Mouse (Mus musculus) Patski (cell line): ENCODE results near the gene Bsn. TPM values are rescaled to one million over a fixed set of nuclear protein-coding genes. Genes with fewer than 3 reads are reported as not detected.

Source experiments
- ATAC-seq: fragments of 100-300 bp; one replicate; pipeline ENCODE4 v1.8.0; 2021
- CTCF ChIA-PET: fragments of 350-600 bp; sonication (Branson Sonifier 250); formaldehyde crosslinking; loops from one replicate; lab custom pipeline; 2022; ENCODE audit warnings: inconsistent platforms; lab: Charles Lee
- POLR2A ChIA-PET: fragments of 350-600 bp; sonication (Branson Sonifier 250); formaldehyde crosslinking; loops from one replicate; lab custom pipeline; 2022; ENCODE audit warnings: antibody characterized with exemption, inconsistent platforms; lab: Charles Lee
- DNase-seq: peaks from one replicate; pipeline ENCODE4 v3.0.0-alpha.2; 2011; ENCODE audit warnings: low read depth, low spot score
- H3K27me3 ChIP-seq: fragments of 371-371 bp; one replicate; pipeline ENCODE4 v1.5.1; 2021
- CTCF ChIP-seq: fragments of 100-300 bp; IDR thresholded peaks from one replicate; pipeline ENCODE4 v1.5.1; 2021
- in situ Hi-C: fragments of 300-500 bp; cut with MboI; formaldehyde crosslinking; loops from 3 replicates; pipeline ENCODE4 v1.11.1; 2018; ENCODE audit warnings: low pct_unique_long_range_greater_than_20kb, mixed read lengths
- polyA plus RNA-seq: library from polyadenylated mRNA; unstranded; gene quantifications from one replicate; pipeline ENCODE4 v1.2.3, GENCODE M21; 2021

Gene Bsn
- polyA plus RNA-seq, 1 experiment from 2014 or later = 0.08 TPM

- TF ChIP-seq CTCF = no peak
- H3K27me3 ChIP-seq = peaks cover 57% of the 10 kb centered on the region
- CTCF ChIA-PET = interaction anchor here (0.8 kb wide), 1 partner anchor 78 kb away, joined by 3 read pairs; no protein-coding TSS in a partner anchor
- POLR2A ChIA-PET = no interaction called here
- DNase-seq (no peak), ATAC-seq (no peak)
- in situ Hi-C loops = no loop called here
These were observed 78.5 kb downstream of the Bsn start for GRCm38 (mm10) chr9:108111593-108112121.

DNA sequence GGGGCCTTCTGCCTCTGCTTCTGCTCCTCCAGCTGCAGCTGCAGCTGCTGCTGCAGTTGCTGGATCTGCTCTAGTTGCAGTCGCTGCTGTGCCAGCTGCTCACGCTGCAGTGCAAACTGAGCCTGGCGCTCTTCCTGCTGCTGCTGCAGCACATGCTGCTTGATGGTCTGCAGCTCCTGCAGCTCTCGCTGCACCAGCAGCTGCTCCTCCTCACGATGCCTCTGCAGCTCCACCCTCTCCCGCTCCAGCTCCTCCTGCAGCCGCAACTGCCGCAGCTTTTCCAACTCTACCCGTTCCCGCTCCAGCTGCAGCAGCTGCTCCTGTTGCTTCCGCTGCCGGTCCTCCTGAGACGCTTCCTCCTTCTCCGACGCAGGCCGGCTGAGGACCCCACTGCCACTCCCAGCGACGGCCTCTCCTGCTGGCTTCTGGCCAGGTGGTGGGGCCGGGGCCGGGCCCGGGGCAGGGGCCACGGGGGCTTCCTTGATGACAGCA, 79.0 kb downstream of the Bsn start:
- peaks cover 60% of the 10 kb centered on the region for H3K27me3 ChIP-seq
- in situ Hi-C loops = no loop called here
- ATAC-seq (no peak), DNase-seq (no peak)
- POLR2A ChIA-PET = no interaction called here
- no peak for TF ChIP-seq CTCF
- CTCF ChIA-PET = no interaction called here

- in situ Hi-C loops = no loop called here
These were observed 80.0 kb downstream of the Bsn start for GRCm38 (mm10) chr9:108110160-108110559.

DNA sequence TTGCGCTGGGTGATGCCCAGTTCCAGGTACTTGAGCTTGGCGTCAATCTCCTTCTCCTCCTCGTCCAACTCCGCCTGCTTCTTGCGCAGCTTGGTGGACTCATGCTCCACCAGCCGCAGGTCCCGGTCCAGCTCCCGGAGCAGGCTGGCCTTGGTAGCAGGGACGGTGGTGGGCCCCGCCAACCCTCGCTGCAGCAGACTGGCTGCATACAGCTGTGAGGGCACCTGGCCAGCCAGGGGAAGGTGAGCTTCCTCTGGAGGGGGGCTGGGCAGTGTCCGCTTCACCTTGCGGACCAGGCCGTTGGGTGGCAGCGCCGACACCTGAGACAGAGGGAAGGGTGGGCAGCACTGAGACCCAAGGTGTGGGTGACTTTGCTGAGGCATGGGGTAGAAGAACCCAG, 82.3 kb downstream of the Bsn start:
- ChIA-PET POLR2A (interaction anchor here (0.6 kb wide), 1 partner anchor 115 kb away, joined by 3 read pairs; no protein-coding TSS in a partner anchor), CTCF (interaction anchor here (1.5 kb wide), 1 partner anchor 181 kb away, joined by 3 read pairs; no protein-coding TSS in a partner anchor)
- H3K27me3 ChIP-seq = peaks cover 51% of the 10 kb centered on the region
- DNase-seq = no peak
- no peak for ATAC-seq
- in situ Hi-C loops = no loop called here
- no peak for TF ChIP-seq CTCF

More at GRCm38 (mm10) chr9:108110160-108110559, 80.0 kb downstream of the Bsn start:
- ATAC-seq = no peak
- ChIA-PET POLR2A (no interaction called here), CTCF (no interaction called here)
- DNase-seq = no peak
- H3K27me3 ChIP-seq = peaks cover 53% of the 10 kb centered on the region
- no peak for TF ChIP-seq CTCF

- CTCF ChIA-PET = no interaction called here
- POLR2A ChIA-PET = no interaction called here
- H3K27me3 ChIP-seq = peaks cover 36% of the 10 kb centered on the region
- in situ Hi-C loops = no loop called here
- DNase-seq (no peak), ATAC-seq (no peak)
- no peak for TF ChIP-seq CTCF
These were observed 84.1 kb downstream of the Bsn start for GRCm38 (mm10) chr9:108106090-108106489.

- ChIA-PET POLR2A (no interaction called here), CTCF (interaction anchor here (0.6 kb wide), 1 partner anchor 10 kb away, joined by 3 read pairs; no protein-coding TSS in a partner anchor)
- in situ Hi-C loops = no loop called here
- no peak for TF ChIP-seq CTCF
- DNase-seq = no peak
- H3K27me3 ChIP-seq = peaks cover 36% of the 10 kb centered on the region
- no peak for ATAC-seq
These were observed 84.7 kb downstream of the Bsn start for GRCm38 (mm10) chr9:108105549-108105863.

DNA sequence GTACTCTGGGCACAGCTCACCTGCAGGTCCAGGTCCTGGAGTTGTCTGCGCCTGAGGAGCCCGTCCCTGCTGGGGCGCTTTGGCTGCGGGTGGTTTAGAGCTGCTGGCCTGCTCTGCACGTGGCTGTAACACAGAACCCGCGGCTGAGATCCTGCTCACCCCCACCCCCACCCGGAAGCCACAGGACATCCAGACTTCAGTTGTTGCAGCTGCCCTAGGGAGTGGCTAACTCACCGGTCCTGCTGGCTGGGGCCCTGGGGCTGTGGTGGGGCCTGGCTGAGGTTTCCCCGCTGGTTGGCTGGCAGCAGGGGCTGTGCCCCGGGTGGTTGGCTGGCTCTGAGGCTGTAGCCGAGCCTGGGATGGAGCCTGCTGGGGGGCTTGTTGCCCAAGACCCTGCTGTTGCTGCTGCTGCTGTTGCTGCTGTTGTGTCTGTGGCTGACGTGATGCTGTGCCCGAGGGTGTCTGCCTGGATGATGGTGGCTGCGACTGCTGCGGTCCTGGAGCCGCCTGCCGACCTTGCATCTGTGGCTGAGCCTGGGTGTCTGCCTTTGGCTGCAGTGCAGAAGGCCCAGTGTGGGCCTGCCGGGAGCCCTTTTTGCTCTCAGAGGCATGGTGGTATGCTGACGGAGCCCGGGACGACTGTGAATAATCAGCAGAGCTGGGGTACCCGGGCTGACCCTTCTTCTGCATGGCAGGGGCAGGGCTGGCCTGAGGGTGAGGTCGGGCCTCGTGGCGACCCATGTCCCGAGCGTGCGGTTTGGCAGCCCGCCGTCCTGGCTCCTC, 85.2 kb downstream of the Bsn start:
- in situ Hi-C loops = no loop called here
- ATAC-seq (no peak), DNase-seq (no peak)
- CTCF ChIA-PET = interaction anchor here (0.6 kb wide), 1 partner anchor 9 kb away, joined by 3 read pairs; no protein-coding TSS in a partner anchor
- POLR2A ChIA-PET = interaction anchor here (0.6 kb wide), 1 partner anchor 156 kb away, joined by 4 read pairs; no protein-coding TSS in a partner anchor
- TF ChIP-seq CTCF = no peak
- peaks cover 30% of the 10 kb centered on the region for H3K27me3 ChIP-seq

DNA sequence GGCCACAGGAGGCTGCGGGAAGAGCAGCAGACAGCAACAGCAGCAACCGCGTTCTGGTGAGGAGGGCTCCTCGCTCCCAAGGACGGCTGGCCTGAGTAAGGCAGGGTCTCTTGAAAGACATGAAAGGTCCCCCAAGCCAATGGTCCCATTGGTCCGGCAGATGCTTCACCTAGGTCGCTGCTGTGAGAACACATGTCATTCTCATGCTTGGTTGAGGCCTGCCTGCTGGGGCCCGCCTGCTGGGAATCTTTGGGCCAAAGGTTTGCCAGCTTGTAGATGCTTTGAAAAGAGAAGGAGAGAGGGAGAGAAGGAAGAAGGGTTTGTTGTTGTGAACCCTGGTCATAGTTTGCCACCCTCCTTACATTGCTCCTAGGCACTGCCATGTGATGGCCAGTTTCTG, 90.6 kb downstream of the Bsn start:
- in situ Hi-C loops = loop anchor here (5.0 kb wide), 2 partner anchors 103 to 188 kb away; no protein-coding TSS in a partner anchor
- no peak for TF ChIP-seq CTCF
- DNase-seq (no peak), ATAC-seq (no peak)
- H3K27me3 ChIP-seq = peaks cover 11% of the 10 kb centered on the region
- ChIA-PET POLR2A (no interaction called here), CTCF (no interaction called here)

DNA sequence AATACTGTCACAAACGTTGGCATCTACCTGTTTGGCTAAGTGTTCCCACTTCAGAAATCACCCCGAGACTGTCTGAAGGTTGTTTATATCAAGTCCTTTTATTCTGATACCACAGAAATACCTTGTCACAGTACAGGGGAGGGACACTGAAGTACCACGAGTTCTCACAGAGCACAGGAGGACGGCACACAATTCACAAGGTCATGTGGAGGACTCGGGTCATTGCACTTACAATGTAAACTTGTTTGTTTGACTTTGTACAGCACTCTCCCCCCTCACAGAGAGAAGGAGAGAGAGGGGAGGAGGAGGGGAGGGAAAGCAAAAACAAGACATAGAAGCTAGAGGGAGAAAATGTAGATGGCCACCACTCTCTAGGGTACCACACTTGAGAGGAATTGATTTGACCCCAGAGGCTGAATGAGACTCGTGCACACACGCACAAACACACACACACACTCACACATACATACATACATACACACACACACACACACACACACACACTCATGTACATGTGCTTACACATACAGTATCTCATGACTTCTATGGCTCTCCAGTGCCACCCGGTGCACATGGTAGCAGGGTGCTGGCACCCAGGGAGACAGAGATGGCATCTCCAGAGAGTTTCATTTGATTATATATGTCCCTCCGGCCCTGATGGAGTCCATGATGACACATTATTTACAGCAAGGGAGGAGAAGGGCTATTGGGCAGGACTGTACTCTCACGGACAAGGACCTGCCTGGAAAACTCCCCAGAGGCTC, 94.1 kb downstream of the Bsn start:
- ChIA-PET POLR2A (interaction anchor here (0.6 to 0.9 kb wide), 3 partner anchors 32 to 188 kb away, joined by 4 to 6 read pairs (median 5); no protein-coding TSS in a partner anchor), CTCF (interaction anchor here (1.0 to 2.0 kb wide), 9 partner anchors 9 to 246 kb away, joined by 3 to 20 read pairs (median 4); no protein-coding TSS in a partner anchor)
- in situ Hi-C loops = loop anchor here (5.0 kb wide), 2 partner anchors 106 to 191 kb away; no protein-coding TSS in a partner anchor
- TF ChIP-seq CTCF = no peak
- DNase-seq (no peak), ATAC-seq (no peak)
- H3K27me3 ChIP-seq = peaks cover 6% of the 10 kb centered on the region

- ChIA-PET CTCF (interaction anchor here (1.0 to 2.0 kb wide), 9 partner anchors 10 to 247 kb away, joined by 3 to 20 read pairs (median 4); no protein-coding TSS in a partner anchor), POLR2A (interaction anchor here (0.6 to 0.9 kb wide), 3 partner anchors 32 to 189 kb away, joined by 4 to 6 read pairs (median 5); no protein-coding TSS in a partner anchor)
- H3K27me3 ChIP-seq = no peaks in the 10 kb centered on the region
- in situ Hi-C loops = loop anchor here (5.0 kb wide), 2 partner anchors 107 to 192 kb away; no protein-coding TSS in a partner anchor
- DNase-seq (no peak), ATAC-seq (no peak)
- no peak for TF ChIP-seq CTCF
These were observed 94.7 kb downstream of the Bsn start for GRCm38 (mm10) chr9:108095518-108095917.
